Mouse (Mus musculus) intestine, embryonic 14.5 days (tissue): Measurements from ENCODE around the gene Trio. TPM values are rescaled to one million over a fixed set of nuclear protein-coding genes. Genes with fewer than 3 reads are reported as not detected.
A peak's percentile ranks its signal among the peaks of the same experiment; 100 is the strongest.

Experiments used
- ATAC-seq: fragments of 200-750 bp; cut with Nextera tagmentation; replicated peaks from 2 replicates; pipeline ENCODE4 v1.8.0; 2017; ENCODE audit warnings: low read depth, moderate number of reproducible peaks, moderate TSS enrichment, moderate library complexity; ENCODE audit not compliant: low FRiP score, low TSS enrichment
- DNase-seq: peaks from one replicate; pipeline ENCODE4 v3.0.0-alpha.2; 2018; ENCODE audit warnings: low spot score
- H3K27ac ChIP-seq: fragments of 300-500 bp; sonication (generic); 2 replicates; pipeline ENCODE4 v1.5.1; 2014; ENCODE audit warnings: low read depth, mild to moderate bottlenecking, control low read depth
- H3K27me3 ChIP-seq: fragments of 300-500 bp; sonication (generic); replicated peaks from 2 replicates; pipeline ENCODE4 v1.6.1; 2014; ENCODE audit warnings: low read length, control low read depth; ENCODE audit not compliant: control insufficient read depth, insufficient read depth
- H3K36me3 ChIP-seq: fragments of 300-500 bp; sonication (generic); 2 replicates; pipeline ENCODE4 v1.6.1; 2014; ENCODE audit warnings: low read length, control low read depth; ENCODE audit not compliant: control insufficient read depth, insufficient read depth
- H3K4me1 ChIP-seq: fragments of 300-500 bp; sonication (generic); replicated peaks from 2 replicates; pipeline ENCODE4 v1.6.1; 2014; ENCODE audit warnings: low read length, control low read depth, mixed read lengths; ENCODE audit not compliant: control insufficient read depth, insufficient read depth
- H3K4me2 ChIP-seq: fragments of 300-500 bp; sonication (generic); 2 replicates; pipeline ENCODE4 v1.6.1; 2014; ENCODE audit warnings: low read length
- H3K4me3 ChIP-seq: fragments of 300-500 bp; sonication (generic); 2 replicates; pipeline ENCODE4 v1.5.1; 2014; ENCODE audit warnings: low read depth, low read length, control low read depth, mixed read lengths
- H3K9ac ChIP-seq: fragments of 300-500 bp; sonication (generic); 2 replicates; pipeline ENCODE4 v1.6.1; 2014; ENCODE audit warnings: mild to moderate bottlenecking, low read length
- H3K9me3 ChIP-seq: fragments of 300-500 bp; sonication (generic); 2 replicates; pipeline ENCODE4 v1.6.1; 2016; ENCODE audit warnings: low read length, control low read depth; ENCODE audit not compliant: control insufficient read depth
- WGBS: fragments of 180-500 bp; shearing (Covaris S2); extraction: QIAGEN DNeasy Blood & Tissue Kit; methylation state at CpG from one replicate; pipeline ENCODE4 v1.1.7; 2014; 5-methylcytosine and 5-hydroxymethylcytosine counted together
- polyA plus RNA-seq: library from polyadenylated mRNA; unstranded; fragments of >200 nt; fragmentation: Nextera tagmentation; extraction: Ambion mirVana; gene quantifications from 2 replicates; pipeline ENCODE4 v1.2.1, GENCODE M21; 2014

Gene Trio
- polyA plus RNA-seq, 1 experiment from 2014 or later, result 34.7 TPM

- Histone ChIP-seq H3K9ac (no peak overlapping the region), H3K4me2 (no peak overlapping the region), H3K27ac (0 out of 2 replicates have a peak overlapping the region, but pooled peaks have one; percentile 33), H3K4me3 (no peak overlapping the region), H3K9me3 (no peaks in the 10 kb centered on the region), H3K36me3 (no peaks in the 10 kb centered on the region), H3K4me1 (peaks cover 37% of the 10 kb centered on the region), H3K27me3 (no peaks in the 10 kb centered on the region)
- ATAC-seq, result no peak
- WGBS, result 50% methylated on average over 5 of the region's 5 CpGs
- no peak for DNase-seq
Measured at GRCm38 (mm10) chr15:27992596-27992995, 33.1 kb downstream of the Trio start.

GRCm38 (mm10) chr15:27991892-27992593 lies 33.6 kb downstream of the Trio start:
- Histone ChIP-seq H3K27ac (0 out of 2 replicates have a peak overlapping the region, but pooled peaks have one; percentile 33), H3K27me3 (no peaks in the 10 kb centered on the region), H3K4me3 (no peak overlapping the region), H3K9me3 (no peaks in the 10 kb centered on the region), H3K4me1 (peaks cover 32% of the 10 kb centered on the region), H3K4me2 (no peak overlapping the region), H3K36me3 (no peaks in the 10 kb centered on the region), H3K9ac (no peak overlapping the region)
- no peak for DNase-seq
- WGBS, result 62% methylated on average over 6 of the region's 6 CpGs
- ATAC-seq, result no peak

- Histone ChIP-seq H3K9ac (no peak overlapping the region), H3K27me3 (no peaks in the 10 kb centered on the region), H3K4me1 (peaks cover 32% of the 10 kb centered on the region), H3K27ac (no peak overlapping the region), H3K4me2 (no peak overlapping the region), H3K36me3 (no peaks in the 10 kb centered on the region), H3K9me3 (no peaks in the 10 kb centered on the region), H3K4me3 (no peak overlapping the region)
- no peak for DNase-seq
- WGBS, result 69% methylated on average over 17 of the region's 17 CpGs
- ATAC-seq, result no peak
Measured at GRCm38 (mm10) chr15:27991066-27991701, 34.5 kb downstream of the Trio start.

GRCm38 (mm10) chr15:27987979-27988378 lies 37.7 kb downstream of the Trio start:
- no peaks in the 10 kb centered on the region for H3K36me3 ChIP-seq
- WGBS, result 75% methylated on average over 7 of the region's 7 CpGs
- no peak for ATAC-seq
- no peaks in the 10 kb centered on the region for H3K9me3 ChIP-seq
- H3K27me3 ChIP-seq, result no peaks in the 10 kb centered on the region
- H3K4me1 ChIP-seq, result peaks cover 17% of the 10 kb centered on the region
- no peak overlapping the region for H3K27ac ChIP-seq
- no peak overlapping the region for H3K9ac ChIP-seq
- no peak overlapping the region for H3K4me3 ChIP-seq
- DNase-seq, result no peak
- no peak overlapping the region for H3K4me2 ChIP-seq

GRCm38 (mm10) chr15:27984881-27985280 lies 40.8 kb downstream of the Trio start:
- H3K4me2 ChIP-seq, result no peak overlapping the region
- no peaks in the 10 kb centered on the region for H3K36me3 ChIP-seq
- DNase-seq (no peak), ATAC-seq (no peak)
- no peak overlapping the region for H3K4me3 ChIP-seq
- H3K9ac ChIP-seq, result no peak overlapping the region
- WGBS, result 81% methylated on average over 2 of the region's 2 CpGs
- H3K27ac ChIP-seq, result no peak overlapping the region
- H3K27me3 ChIP-seq, result no peaks in the 10 kb centered on the region
- peaks cover 11% of the 10 kb centered on the region for H3K4me1 ChIP-seq
- H3K9me3 ChIP-seq, result no peaks in the 10 kb centered on the region

- Histone ChIP-seq H3K9me3 (no peaks in the 10 kb centered on the region), H3K4me3 (no peak overlapping the region), H3K4me2 (no peak overlapping the region), H3K36me3 (no peaks in the 10 kb centered on the region), H3K27me3 (no peaks in the 10 kb centered on the region), H3K9ac (no peak overlapping the region), H3K27ac (no peak overlapping the region), H3K4me1 (peaks cover 14% of the 10 kb centered on the region)
- 53% methylated on average over 13 of the region's 13 CpGs for WGBS
- DNase-seq (no peak), ATAC-seq (no peak)
Measured at GRCm38 (mm10) chr15:27981764-27982500, 43.7 kb downstream of the Trio start.

- no peak overlapping the region for H3K9ac ChIP-seq
- no peaks in the 10 kb centered on the region for H3K27me3 ChIP-seq
- H3K4me2 ChIP-seq, result no peak overlapping the region
- H3K36me3 ChIP-seq, result no peaks in the 10 kb centered on the region
- H3K4me3 ChIP-seq, result no peak overlapping the region
- peaks cover 16% of the 10 kb centered on the region for H3K4me1 ChIP-seq
- ATAC-seq (no peak), DNase-seq (no peak)
- 38% methylated on average over 3 of the region's 3 CpGs for WGBS
- peaks cover under 1% of the 10 kb centered on the region; the same call in 1 of the 2 replicates for H3K9me3 ChIP-seq
- no peak overlapping the region for H3K27ac ChIP-seq
Measured at GRCm38 (mm10) chr15:27981258-27981657, 44.4 kb downstream of the Trio start.

GRCm38 (mm10) chr15:27980436-27980835 lies 45.2 kb downstream of the Trio start:
- H3K4me3 ChIP-seq, result no peak overlapping the region
- no peak overlapping the region for H3K4me2 ChIP-seq
- no peak overlapping the region for H3K9ac ChIP-seq
- DNase-seq (no peak), ATAC-seq (no peak)
- 81% methylated on average over 13 of the region's 13 CpGs for WGBS
- H3K4me1 ChIP-seq, result peaks cover 16% of the 10 kb centered on the region
- H3K36me3 ChIP-seq, result no peaks in the 10 kb centered on the region
- no peaks in the 10 kb centered on the region for H3K27me3 ChIP-seq
- H3K27ac ChIP-seq, result no peak overlapping the region
- H3K9me3 ChIP-seq, result peaks cover 4% of the 10 kb centered on the region; the same call in 1 of the 2 replicates
